Mouse (Mus musculus): ENCODE results near the gene Tdp1. TPM values are rescaled to one million over a fixed set of nuclear protein-coding genes. Genes with fewer than 3 reads are reported as not detected.

Gene Tdp1
- polyA plus RNA-seq, 1 experiment from 2014 or later: 21.2 TPM

Small RNA genes within 50 kb of the gene (microRNA-seq; reads per million reads assigned to microRNA genes)
- gene Gm23291: not detected

Other genes with a start within 250 kb of the Tdp1 start
- gene Efcab11, start 78 bp upstream of the Tdp1 start, polyA plus RNA-seq (2015; fragmentation: Nextera tagmentation; extraction: Ambion mirVana): 8.3 and 8.5 TPM in 2 replicates
- gene Kcnk13, start 80.0 kb downstream of the Tdp1 start, polyA plus RNA-seq (2015; fragmentation: Nextera tagmentation; extraction: Ambion mirVana): 0.31 and 0.65 TPM in 2 replicates
- 173 and 182 TPM in 2 replicates for gene Psmc1, start 225.6 kb downstream of the Tdp1 start, polyA plus RNA-seq (2015; fragmentation: Nextera tagmentation; extraction: Ambion mirVana)